Mouse (Mus musculus) spleen, adult 2 months (tissue): ENCODE measurements around the gene Lsm12.

Experiments
- CTCF ChIP-seq: fragments of 200-500 bp; IDR thresholded peaks from 2 replicates; pipeline ENCODE4 v1.5.1; 2011; ENCODE audit warnings: mild to moderate bottlenecking, inconsistent platforms; ENCODE audit not compliant: insufficient read depth, insufficient read length, insufficient replicate concordance; ENCODE audit errors: extremely low read depth
- POLR2A ChIP-seq: fragments of 200-500 bp; IDR thresholded peaks from 2 replicates; pipeline ENCODE4 v1.6.1; 2011; ENCODE audit warnings: low read depth, low read length, inconsistent platforms

DNA sequence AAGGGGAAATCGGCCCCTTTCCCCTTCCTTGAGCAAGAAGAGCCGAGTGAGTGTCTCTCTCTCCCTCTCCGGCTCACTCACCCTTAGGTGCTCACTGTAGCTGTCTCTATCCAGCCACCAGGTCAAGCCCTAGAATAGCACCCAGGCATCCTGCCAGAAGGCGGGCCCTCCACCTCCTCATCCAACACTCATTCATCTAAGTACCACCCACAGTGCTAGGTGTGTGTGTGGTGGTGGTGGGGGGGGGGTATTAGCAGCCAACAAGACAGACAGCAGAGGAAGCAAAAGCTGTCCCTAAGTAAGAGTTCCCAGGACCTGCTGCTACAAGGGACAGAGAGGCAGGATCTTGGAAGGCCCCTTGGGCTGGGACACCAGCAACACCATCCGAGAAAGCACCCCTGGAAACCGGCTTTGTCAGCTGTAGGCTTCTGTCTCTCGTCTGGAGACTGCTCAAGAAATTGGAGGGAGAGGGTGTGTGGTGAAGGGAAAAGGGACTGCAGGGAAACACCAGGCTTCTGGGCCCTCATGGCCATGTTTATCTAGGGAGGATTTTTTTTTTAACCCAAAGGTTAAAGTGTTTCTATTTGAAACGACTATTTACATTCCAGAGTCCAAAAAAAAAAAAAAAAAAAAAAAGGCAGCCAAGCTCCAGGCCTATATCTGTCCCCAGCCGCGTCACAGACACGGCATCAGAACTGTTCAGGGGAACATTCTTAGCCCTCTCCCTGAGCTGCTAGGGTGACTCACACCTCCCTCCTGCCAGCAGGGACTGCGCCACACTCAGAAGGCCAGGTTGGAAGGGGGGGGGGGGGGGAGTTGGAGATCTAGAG lies 31.2 kb upstream of the Lsm12 start:
- TF ChIP-seq CTCF (no peak), POLR2A (no peak)
